Mouse (Mus musculus) inflammation-experienced regulatory T-cells, adult 6 months (primary cell): ENCODE measurements around the gene Zscan22. TPM values are rescaled to one million over a fixed set of nuclear protein-coding genes. Genes with fewer than 3 reads are reported as not detected.
"Not testable (repeated sequence)": the region's sequence is repeated elsewhere in the genome, so short reads cannot be mapped to it uniquely, and the experiment has no call there.

Experiments used
- ATAC-seq: one replicate; pipeline ENCODE4 v1.8.0; 2017
- polyA plus RNA-seq, 3 experiments: library from polyadenylated mRNA; unstranded; fragments of 100-300 nt; shearing (Covaris generic); gene quantifications; one replicate each; pipeline ENCODE4 v1.2.1; 2017

The Zscan22 gene
- polyA plus RNA-seq: 10 to 100 TPM; 10.5 to 11.0 (median 10.6) TPM

DNA sequence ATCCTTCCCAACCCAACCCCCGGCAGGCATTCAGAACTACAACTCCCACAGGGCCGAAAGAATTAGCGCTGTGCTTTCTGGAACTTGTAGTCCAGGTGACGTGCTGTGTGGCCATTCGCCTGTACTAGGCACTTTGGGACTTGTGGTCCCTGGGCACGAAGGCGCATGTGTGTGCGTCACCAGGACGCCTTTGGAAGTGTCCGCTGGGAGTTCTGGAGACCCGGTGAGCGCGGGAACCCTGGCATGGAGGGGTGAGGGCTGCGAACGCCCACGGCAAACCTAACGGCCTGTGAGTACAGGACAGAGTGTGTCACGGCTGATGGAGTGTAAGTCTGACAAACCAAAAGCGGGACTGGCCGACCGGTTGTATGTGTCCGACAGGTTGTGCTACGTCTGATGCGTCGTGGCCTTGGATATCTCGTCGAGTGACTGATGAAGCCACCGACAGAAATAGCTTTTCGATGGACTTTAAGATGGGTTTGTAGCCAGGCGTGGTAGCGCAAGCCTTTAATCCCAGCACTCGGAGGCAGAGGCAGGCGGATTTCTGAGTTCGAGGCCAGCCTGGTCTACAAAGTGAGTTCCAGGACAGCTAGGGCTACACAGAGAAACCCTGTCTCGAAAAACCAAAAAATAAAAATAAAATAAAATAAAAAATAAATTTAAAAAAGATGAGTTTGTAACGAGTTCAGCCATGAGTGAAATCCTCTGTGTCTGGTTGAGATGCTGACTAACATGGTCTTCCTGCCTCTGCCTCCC is at the start of gene Zscan22:
Gene Zscan22 (plus strand): TSS at position 161 of the 756 bp plus-strand sequence.
- peak; percentile 99 for ATAC-seq

GRCm38 (mm10) chr7:12874301-12874700 is 23.3 kb upstream of the Zscan22 start:
- peak; percentile 54 for ATAC-seq

- no peak for ATAC-seq
These were observed 17.6 kb upstream of the Zscan22 start for GRCm38 (mm10) chr7:12880036-12880435.

DNA sequence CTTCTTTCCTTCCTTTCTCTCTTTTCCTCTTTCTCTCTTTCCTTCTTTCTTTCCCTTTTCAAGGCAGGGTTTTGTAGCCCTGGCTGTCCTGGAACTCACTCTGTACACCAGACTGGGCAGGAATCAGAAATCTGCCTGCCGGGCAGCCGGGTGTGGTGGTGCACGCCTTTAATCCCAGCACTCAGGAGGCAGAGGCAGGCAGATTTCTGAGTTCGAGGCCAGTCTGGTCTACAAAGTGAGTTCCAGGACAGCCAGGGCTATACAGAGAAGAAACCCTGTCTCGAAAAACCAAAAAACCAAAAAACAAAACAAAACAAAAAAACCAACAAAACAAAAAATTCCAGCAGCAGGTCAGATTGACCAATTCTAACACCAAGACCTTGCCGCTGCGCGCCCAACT is 17.1 kb upstream of the Zscan22 start:
- peak; percentile 8 for ATAC-seq

DNA sequence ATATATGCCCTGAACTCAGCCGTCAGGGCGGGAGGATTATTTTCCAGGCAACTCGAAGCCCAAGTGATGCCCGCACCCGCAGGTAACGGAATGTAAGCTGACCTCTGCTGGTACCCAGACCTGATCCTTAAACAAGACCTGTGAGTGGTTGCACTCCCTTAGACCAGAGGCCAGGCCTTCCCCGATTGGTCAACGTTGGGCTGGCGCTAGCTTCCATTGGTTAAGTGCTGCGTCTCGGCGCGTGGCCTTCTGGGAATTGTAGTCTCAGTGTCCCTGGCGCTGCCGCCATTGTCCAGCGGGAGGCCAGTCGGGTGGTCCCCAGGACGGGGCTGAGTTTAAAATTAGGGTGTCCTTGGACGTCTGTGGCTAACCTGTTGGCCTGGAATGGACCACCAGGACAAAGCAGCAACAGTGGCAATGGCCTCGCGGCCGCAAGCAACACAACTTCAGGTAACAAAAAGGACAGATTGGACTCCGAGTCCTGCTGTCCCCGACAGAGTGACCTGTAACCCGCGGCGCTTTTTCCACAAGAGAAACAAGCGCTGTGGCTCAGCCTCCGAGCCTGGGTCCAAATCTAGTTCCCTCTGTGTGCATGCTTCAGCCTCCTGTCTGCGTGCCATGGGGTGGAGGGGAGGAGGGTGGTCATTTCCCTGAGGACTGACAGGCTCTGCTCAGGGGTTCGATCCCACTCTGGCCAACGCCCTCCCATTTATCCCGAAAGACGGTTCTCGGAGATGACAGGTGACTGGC is 16.5 kb upstream of the Zscan22 start, which contains the start of gene Zfp128:
Gene Zfp128 (plus strand): TSS at position 267 of the 750 bp plus-strand sequence.
- peak; percentile 100 for ATAC-seq

- no peak for ATAC-seq
These were observed 10.9 kb upstream of the Zscan22 start for GRCm38 (mm10) chr7:12886563-12887266.

GRCm38 (mm10) chr7:12887585-12887984 is 10.0 kb upstream of the Zscan22 start:
- ATAC-seq: no peak

GRCm38 (mm10) chr7:12890928-12891327 is 6.7 kb upstream of the Zscan22 start:
- ATAC-seq: peak; percentile 36

DNA sequence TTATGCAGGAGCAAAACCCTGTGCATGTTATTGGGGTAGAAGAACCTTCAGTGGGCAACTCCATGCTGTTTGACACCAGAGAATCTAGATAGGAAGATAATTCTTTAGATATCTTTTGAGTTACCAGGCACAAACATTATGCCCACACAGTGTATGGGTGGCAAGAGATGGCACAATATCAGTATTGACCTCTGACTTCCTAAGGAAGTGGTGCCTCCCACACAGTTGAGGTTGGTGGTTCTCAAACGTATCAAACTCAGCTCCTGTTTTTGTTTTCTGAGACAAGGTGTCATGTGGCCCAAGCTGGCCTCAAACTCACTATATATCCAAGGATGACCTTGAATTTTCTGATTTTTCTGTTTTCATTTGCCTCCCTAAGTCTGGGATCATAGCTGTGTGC is 6.3 kb upstream of the Zscan22 start:
- ATAC-seq: peak; percentile 47

DNA sequence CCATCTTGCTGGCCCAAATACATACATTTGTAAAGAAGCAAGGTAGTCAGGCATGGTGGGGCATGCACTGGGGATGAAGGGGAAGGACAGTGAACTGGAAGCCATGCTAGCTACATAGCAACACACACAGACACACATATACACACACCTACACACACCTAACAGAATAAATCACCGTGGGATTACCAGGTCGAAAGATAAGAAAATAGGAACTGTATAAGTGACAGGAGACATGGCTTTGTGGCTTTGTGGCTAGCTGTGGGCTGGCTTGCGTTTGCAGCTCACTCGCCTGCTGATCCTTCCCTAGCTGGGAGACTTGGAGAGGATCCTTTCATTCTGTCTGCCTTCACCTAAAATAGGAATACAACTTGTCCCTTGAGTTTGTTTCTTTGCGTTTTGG is 3.9 kb downstream of the Zscan22 start:
- no peak for ATAC-seq

DNA sequence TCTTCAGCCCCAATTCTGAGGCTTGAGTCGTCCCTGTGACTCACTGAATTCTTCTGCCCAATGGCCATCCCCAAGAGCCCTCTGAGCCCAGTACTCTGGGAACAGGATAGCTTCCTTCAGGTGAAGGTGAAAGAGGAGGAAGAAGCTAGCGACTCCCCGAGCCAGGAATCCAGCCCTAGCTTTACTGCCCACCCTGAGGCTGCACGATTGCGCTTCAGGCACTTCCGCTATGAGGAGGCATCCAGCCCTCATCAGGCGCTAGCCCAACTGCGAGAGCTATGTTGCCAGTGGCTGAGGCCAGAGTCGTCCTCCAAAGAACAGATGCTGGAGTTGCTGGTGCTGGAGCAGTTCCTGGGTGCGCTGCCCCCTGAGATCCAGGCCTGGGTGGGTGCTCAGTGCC is 6.0 kb downstream of the Zscan22 start:
- peak; percentile 80 for ATAC-seq

DNA sequence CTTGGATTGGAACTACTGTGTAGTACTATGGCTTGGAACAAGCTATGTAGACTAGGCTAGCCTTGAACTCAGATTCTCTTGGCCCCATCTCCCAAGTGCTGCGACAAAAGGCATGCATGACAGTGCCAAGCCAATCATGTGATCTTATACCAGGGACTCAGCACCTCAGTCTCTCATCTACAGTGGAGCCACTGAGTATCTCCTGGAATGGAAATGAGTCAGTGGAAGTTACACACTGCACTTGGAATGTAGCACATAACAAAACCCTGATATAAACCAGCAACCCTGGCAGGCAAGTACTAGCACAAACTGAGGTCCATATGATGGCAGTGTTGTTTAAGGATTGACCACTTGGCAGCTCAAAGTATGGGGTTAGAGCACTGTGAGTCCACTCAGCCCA is 7.5 kb downstream of the Zscan22 start:
- no peak for ATAC-seq

DNA sequence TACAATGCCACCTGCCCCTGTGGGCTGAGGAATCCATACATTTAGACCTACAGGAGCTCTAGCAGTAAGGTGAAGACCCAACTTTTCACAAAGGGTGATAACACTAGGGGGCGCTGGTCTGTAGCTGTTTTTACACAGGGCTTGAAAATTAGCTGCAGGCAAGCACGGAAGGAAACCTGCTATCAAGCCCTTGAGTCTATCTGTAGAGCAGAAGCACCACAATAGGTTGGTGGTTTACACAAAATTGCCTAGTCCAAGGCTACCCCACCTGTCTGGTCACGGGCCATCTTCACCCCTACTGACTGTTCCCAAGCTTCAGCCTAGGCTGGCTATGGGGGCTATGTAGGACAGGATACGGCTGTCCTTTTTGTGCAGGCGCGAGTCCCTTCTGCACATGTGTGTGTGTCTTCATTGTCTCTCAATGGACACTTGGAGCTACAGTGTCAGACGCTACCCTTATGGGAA is 11.9 kb downstream of the Zscan22 start:
- peak; percentile 75 for ATAC-seq

DNA sequence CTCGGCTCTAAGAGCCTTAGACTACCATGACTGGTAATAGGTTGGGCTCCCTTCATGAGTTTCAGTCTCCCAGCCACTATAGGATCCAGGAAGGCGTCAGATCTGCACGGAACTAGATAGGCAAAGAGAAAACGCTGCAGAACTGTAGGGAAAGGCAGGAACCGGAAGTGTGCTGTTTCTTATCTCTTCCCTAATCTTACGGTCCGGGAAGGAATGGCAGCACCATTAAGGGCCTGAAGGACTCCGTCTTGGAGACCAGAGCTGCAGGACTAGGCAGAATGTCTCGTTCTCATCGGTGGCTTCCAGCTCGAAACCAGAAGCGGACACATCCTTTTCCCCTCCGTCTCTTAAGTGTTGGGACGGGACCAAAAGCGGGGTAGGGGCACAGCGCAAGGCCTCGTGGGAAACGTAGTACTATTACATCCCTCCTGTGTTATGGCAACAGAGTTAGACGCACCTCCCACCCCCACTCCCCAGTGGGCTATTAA is 12.6 kb downstream of the Zscan22 start:
- peak; percentile 69 for ATAC-seq

GRCm38 (mm10) chr7:12913556-12913955 is 15.9 kb downstream of the Zscan22 start:
- no peak for ATAC-seq

DNA sequence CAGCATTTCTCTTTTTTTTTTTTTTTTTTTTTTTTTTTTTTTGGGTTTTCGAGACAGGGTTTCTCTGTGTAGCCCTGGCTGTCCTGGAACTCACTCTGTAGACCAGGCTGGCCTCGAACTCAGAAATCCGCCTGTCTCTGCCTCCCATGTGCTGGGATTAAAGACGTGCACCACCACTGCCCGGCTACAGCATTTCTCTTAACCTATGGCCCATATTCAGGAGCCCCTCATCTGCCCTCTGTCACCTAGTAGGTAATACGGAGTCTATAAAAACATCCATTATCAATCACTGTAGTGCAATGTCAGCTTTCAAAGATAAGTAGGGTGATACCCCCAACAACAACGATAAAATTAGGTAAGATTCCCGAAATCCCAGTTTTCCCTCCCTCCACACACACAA is 22.9 kb downstream of the Zscan22 start:
- not testable (repeated sequence) for ATAC-seq

GRCm38 (mm10) chr7:12921318-12921704 is 23.7 kb downstream of the Zscan22 start:
- no peak for ATAC-seq

- peak; percentile 99 for ATAC-seq
These were observed 24.3 kb downstream of the Zscan22 start, which contains the start of gene Rps5 for GRCm38 (mm10) chr7:12921705-12922465. Rps5 (plus strand) TSS chr7:12922290.

DNA sequence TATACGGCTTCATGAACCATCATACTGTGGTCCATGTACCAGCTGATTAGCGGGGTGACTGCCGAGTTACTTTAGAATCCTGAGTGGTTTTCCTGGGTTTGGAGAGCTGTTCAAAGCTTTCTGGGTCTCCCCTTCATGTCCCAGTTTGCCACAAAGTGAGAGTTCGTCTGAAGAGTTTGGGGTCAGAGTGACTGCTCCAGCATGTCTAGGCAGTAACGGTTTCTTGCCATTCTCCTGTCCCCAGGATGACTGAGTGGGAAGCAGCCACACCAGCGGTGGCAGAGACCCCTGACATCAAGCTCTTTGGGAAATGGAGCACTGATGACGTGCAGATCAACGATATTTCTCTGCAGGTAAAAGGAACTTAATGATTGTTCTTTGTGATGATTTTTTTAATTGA is 25.1 kb downstream of the Zscan22 start:
- no peak for ATAC-seq

GRCm38 (mm10) chr7:12926316-12926715 is 28.7 kb downstream of the Zscan22 start:
- ATAC-seq: no peak

- ATAC-seq: no peak
These were observed 29.6 kb downstream of the Zscan22 start, which contains the start of gene Rnf225 for GRCm38 (mm10) chr7:12927191-12927680. Rnf225 (plus strand) TSS chr7:12927416.
